Mouse (Mus musculus) G1E (cell line): ENCODE results near the gene Urb1. TPM values are rescaled to one million over a fixed set of nuclear protein-coding genes. Genes with fewer than 3 reads are reported as not detected.

Source experiments
- ATAC-seq: 2 replicates; pipeline ENCODE4 v1.8.0; 2016; ENCODE audit warnings: mild to moderate bottlenecking; ENCODE audit not compliant: insufficient number of reproducible peaks, poor library complexity, low FRiP score, severe bottlenecking; ENCODE audit errors: extremely low read depth
- DNase-seq: peaks from one replicate; pipeline ENCODE4 v3.0.0; 2012; ENCODE audit warnings: low spot score
- H3K27me3 ChIP-seq: 2 replicates; pipeline ENCODE4 v1.6.1; 2012; ENCODE audit warnings: mild to moderate bottlenecking, low read length, inconsistent platforms; ENCODE audit not compliant: insufficient read depth
- H3K36me3 ChIP-seq: replicated peaks from 2 replicates; pipeline ENCODE3; 2012; ENCODE audit warnings: mild to moderate bottlenecking, inconsistent platforms
- H3K4me1 ChIP-seq: 2 replicates; pipeline ENCODE4 v1.6.1; 2012; ENCODE audit warnings: low read depth, low read length, inconsistent platforms, mixed read lengths; ENCODE audit not compliant: insufficient read depth
- H3K4me3 ChIP-seq: 2 replicates; pipeline ENCODE4 v1.5.1; 2012; ENCODE audit warnings: low read depth, mild to moderate bottlenecking, inconsistent platforms, low read length, moderate library complexity, mixed read lengths
- H3K9me3 ChIP-seq: replicated peaks from 2 replicates; pipeline ENCODE4 v1.6.1; 2012; ENCODE audit warnings: inconsistent platforms
- CTCF ChIP-seq: IDR thresholded peaks from 2 replicates; pipeline ENCODE4 v1.5.1; 2012; ENCODE audit warnings: low read depth, low read length, inconsistent platforms, mixed read lengths
- GATA1 ChIP-seq: IDR thresholded peaks from 2 replicates; pipeline ENCODE4 v1.6.1; 2012; ENCODE audit warnings: borderline replicate concordance, low read length, inconsistent platforms, mixed read lengths
- GATA2 ChIP-seq: IDR thresholded peaks from 2 replicates; pipeline ENCODE4 v1.6.1; 2012; ENCODE audit warnings: low read depth, low read length, inconsistent platforms, borderline replicate concordance
- POLR2AphosphoS5 ChIP-seq: IDR thresholded peaks from 2 replicates; pipeline ENCODE4 v1.6.1; 2012; ENCODE audit warnings: low read depth, low read length, inconsistent platforms; ENCODE audit not compliant: insufficient replicate concordance
- TAL1 ChIP-seq: conservative IDR thresholded peaks from 2 replicates; pipeline ENCODE4 v1.6.1; 2012; ENCODE audit warnings: low read depth, low read length, inconsistent platforms, mixed read lengths
- polyA plus RNA-seq: library from polyadenylated mRNA; stranded (reverse); fragments of >175 nt; gene quantifications from 2 replicates; pipeline ENCODE4 v1.2.3, GENCODE M21; 2012
- total RNA-seq, 2 experiments: library from RNA; stranded (forward) in 1 of 2; stranded (reverse) in 1 of 2; fragments of 200-1000 nt in 1 of 2; fragments of >200 nt in 1 of 2; fragmentation: Nextera tagmentation in 1 of 2; gene quantifications; 2 replicates each; pipeline ENCODE4 v1.2.3; 2014 to 2017

The Urb1 gene
- total and polyA plus RNA-seq, 3 experiments, result 9.8 to 24.2 (median 10.9) TPM

DNA sequence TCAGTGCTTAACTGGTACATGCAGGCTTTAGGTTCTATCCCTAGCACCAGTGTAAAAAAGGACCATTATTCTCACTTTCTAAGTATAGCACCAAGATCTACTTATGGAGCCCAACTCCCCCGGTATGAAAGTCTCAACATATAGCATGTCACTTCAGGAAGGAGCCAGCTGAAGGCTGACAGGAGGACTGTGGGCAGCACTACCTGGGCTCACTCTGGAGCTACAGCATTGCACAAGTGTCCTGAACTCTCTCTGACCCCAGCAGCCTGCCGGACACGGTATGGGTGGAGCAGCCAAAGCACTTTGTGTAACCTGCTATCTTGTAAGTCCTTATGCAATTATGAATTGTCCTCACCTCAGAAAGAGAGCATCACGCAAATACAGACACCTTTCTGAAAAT lies 25.0 kb downstream of the Urb1 start:
- H3K9me3 ChIP-seq, result no peaks in the 10 kb centered on the region
- H3K27me3 ChIP-seq, result no peaks in the 10 kb centered on the region
- ATAC-seq, result no peak
- no peaks in the 10 kb centered on the region for H3K4me1 ChIP-seq
- TF ChIP-seq GATA2 (no peak), TAL1 (no peak), GATA1 (no peak), POLR2AphosphoS5 (no peak), CTCF (no peak)
- H3K36me3 ChIP-seq, result peaks cover 98% of the 10 kb centered on the region
- H3K4me3 ChIP-seq, result no peak overlapping the region
- no peak for DNase-seq

DNA sequence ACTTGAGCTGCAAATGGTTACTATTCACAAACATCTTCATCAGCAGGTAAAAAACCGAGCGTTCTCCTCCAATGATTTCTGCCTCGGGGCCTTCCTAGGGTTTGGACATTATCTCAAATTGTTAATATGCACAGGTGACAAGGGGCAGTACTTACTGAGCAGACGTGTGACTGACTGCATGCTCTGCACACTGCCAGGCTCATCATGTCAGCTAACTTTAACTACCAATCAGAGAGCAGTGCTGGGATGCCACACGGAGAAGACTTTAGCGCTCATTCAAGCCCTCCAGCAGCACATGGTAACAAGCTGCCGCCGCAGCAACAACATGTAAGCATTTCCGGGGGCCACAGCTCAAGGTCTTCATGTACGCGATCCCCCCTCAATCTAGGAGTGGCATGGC lies 26.9 kb downstream of the Urb1 start:
- TF ChIP-seq GATA1 (no peak), POLR2AphosphoS5 (no peak), CTCF (no peak), TAL1 (no peak)
- Histone ChIP-seq H3K4me1 (no peaks in the 10 kb centered on the region), H3K36me3 (peaks cover 98% of the 10 kb centered on the region), H3K4me3 (no peak overlapping the region), H3K27me3 (no peaks in the 10 kb centered on the region), H3K9me3 (no peaks in the 10 kb centered on the region)
- ATAC-seq (no peak), DNase-seq (no peak)

DNA sequence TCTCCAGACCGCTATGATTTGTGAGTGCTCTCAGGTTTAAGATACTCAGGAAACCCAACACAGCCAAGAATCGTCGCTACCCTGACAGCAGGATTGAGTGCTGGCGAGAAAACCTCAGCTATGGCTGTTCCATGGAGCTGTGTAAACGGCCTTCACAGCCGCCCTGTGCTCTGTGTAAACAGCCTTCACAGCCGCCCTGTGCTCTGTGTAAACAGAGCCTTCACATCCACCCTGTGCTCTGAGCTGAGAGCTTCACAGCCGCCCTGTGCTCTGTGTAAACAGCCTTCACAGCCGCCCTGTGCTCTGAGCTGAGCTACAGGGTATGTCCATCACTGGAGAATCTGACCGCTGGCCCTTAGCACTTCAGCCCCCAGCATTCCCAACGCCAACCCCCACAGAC lies 30.4 kb downstream of the Urb1 start:
- no peaks in the 10 kb centered on the region for H3K9me3 ChIP-seq
- H3K36me3 ChIP-seq, result peaks cover 98% of the 10 kb centered on the region

DNA sequence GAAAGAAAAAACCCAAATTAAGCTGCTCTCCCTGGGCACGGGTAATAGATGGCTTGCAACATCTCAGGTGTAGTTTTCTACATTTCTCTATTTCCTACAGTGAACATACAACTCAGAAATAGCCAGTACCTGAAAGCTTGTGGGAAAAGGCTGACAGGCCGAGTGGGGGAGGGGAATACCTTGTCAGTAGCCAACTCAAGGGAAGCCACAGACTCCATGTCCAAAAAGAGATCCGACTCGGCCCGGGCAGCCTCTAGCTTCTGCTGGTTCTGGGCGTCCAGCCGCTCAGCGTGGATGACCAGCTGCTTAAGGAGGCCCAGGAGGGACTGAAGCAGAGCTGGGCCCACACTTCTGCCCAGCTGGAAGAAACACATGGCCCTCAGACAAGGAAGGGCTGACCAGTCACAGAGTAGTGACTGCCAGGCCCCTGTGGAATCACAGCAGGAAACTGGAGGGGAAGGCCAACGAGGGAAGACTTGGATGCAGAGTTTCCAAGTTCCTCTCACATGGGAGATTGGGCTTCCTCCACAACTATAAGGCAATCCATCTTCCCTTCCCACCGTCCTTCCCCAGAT lies 34.2 kb downstream of the Urb1 start:
- H3K27me3 ChIP-seq, result no peaks in the 10 kb centered on the region
- no peak for TF ChIP-seq GATA2
- no peak for TF ChIP-seq GATA1
- TF ChIP-seq CTCF, result no peak
- no peak for TF ChIP-seq TAL1
- no peak for TF ChIP-seq POLR2AphosphoS5
- peaks cover 100% of the 10 kb centered on the region for H3K36me3 ChIP-seq
- no peaks in the 10 kb centered on the region for H3K4me1 ChIP-seq
- no peaks in the 10 kb centered on the region for H3K9me3 ChIP-seq
- ATAC-seq (no peak), DNase-seq (no peak)
- no peak overlapping the region for H3K4me3 ChIP-seq

More for the DNA sequence above, 30.4 kb downstream of the Urb1 start:
- Histone ChIP-seq H3K4me1 (no peaks in the 10 kb centered on the region), H3K4me3 (no peak overlapping the region), H3K27me3 (no peaks in the 10 kb centered on the region)
- TF ChIP-seq TAL1 (no peak), GATA2 (no peak), POLR2AphosphoS5 (no peak), CTCF (no peak)
- DNase-seq (no peak), ATAC-seq (no peak)

DNA sequence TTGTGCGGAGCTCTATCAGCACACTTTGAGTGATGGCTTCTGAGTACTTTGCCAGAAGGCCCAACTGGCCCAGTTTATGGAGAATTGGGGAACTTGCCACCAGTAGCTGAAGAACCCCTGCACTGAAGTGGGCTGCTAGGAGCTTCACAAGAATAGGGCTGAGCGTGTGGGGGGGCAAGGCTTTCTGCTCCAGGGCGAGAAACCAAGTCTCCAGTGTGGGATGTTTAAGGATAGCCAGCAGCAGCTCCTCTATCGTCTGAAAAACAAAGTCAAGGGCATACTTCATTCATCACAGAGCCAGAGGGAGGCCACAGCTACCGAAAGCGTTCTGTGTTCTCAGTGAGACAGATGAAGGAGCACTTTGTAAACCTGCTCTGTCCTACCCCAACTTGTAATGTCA lies 35.6 kb downstream of the Urb1 start:
- H3K27me3 ChIP-seq, result no peaks in the 10 kb centered on the region
- H3K4me1 ChIP-seq, result no peaks in the 10 kb centered on the region
- no peak for TF ChIP-seq CTCF
- TF ChIP-seq POLR2AphosphoS5, result no peak
- no peak for TF ChIP-seq GATA1
- TF ChIP-seq GATA2, result no peak
- TF ChIP-seq TAL1, result no peak
- peaks cover 100% of the 10 kb centered on the region for H3K36me3 ChIP-seq
- no peaks in the 10 kb centered on the region for H3K9me3 ChIP-seq
- DNase-seq (no peak), ATAC-seq (no peak)
- H3K4me3 ChIP-seq, result no peak overlapping the region

DNA sequence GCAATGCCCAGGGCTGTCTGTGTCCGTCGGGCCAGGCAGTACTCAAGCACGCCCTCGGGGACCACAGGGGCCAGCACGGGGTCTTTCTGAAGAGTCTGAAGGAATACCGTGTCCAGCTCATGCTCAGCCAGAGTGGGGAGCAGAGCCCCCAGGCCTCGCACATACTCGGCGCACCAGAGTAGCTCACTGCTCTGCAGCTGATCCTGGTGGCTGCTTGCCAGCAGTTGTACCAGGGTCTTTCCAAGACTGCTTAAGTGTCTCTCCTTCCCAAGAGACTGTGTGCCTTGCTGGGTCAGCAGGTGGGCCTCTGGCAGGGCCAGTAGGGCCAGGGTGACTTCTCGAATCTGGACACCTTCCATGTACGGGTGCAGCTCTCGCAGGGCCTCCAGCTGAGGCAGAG lies 36.0 kb downstream of the Urb1 start:
- Histone ChIP-seq H3K9me3 (no peaks in the 10 kb centered on the region), H3K36me3 (peaks cover 100% of the 10 kb centered on the region), H3K4me3 (no peak overlapping the region), H3K4me1 (no peaks in the 10 kb centered on the region), H3K27me3 (no peaks in the 10 kb centered on the region)
- DNase-seq (no peak), ATAC-seq (no peak)
- TF ChIP-seq POLR2AphosphoS5, result no peak
- TF ChIP-seq GATA2, result no peak
- TF ChIP-seq CTCF, result no peak
- TF ChIP-seq GATA1, result no peak
- no peak for TF ChIP-seq TAL1

DNA sequence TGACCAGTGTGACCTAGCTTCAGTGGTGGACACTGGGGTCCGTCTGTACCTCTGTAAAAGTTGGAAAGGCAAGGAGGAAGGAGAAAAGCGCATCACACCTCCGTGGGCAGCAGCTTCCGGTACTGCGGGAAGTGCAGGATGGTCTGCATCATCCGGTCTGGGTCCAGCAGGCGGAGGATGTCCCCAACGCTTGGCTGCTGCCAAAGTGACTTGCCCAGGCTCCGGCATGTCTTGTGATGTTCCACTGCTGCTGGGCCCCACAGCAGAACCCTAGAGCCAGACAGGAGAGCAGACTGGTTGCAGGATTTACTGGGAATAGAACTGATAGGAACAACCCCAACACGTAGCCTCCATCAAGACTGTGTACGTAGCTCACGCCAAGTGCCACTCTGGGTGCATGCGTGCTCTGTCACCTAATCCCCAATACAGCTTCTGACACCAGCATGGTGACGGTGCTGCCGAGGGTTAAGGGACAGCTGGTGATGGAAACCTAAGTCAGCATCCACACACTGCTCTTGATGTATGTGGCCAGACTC lies 43.2 kb downstream of the Urb1 start:
- Histone ChIP-seq H3K27me3 (no peaks in the 10 kb centered on the region), H3K9me3 (no peaks in the 10 kb centered on the region), H3K4me1 (no peaks in the 10 kb centered on the region), H3K4me3 (no peak overlapping the region), H3K36me3 (peaks cover 94% of the 10 kb centered on the region)
- ATAC-seq, result no peak
- DNase-seq, result no peak
- TF ChIP-seq CTCF, result no peak
- TF ChIP-seq POLR2AphosphoS5, result no peak
- no peak for TF ChIP-seq GATA2
- TF ChIP-seq GATA1, result no peak
- no peak for TF ChIP-seq TAL1
